Mouse (Mus musculus) hindbrain, embryonic 16.5 days (tissue): ENCODE data around the gene Slc41a2. TPM values are rescaled to one million over a fixed set of nuclear protein-coding genes. Genes with fewer than 3 reads are reported as not detected.

Experiments used
- ATAC-seq: fragments of 200-750 bp; cut with Nextera tagmentation; 2 replicates; pipeline ENCODE4 v1.8.0; 2017; ENCODE audit warnings: moderate TSS enrichment, moderate library complexity
- H3K27ac ChIP-seq: fragments of 300-500 bp; sonication (generic); 2 replicates; pipeline ENCODE4 v1.5.1; 2014; ENCODE audit warnings: low read depth, mild to moderate bottlenecking, control low read depth, low read length, moderate library complexity
- H3K27me3 ChIP-seq: fragments of 300-500 bp; sonication (generic); replicated peaks from 2 replicates; pipeline ENCODE4 v1.6.1; 2014; ENCODE audit warnings: low read length; ENCODE audit not compliant: control insufficient read depth, insufficient read depth
- H3K36me3 ChIP-seq: fragments of 300-500 bp; sonication (generic); 2 replicates; pipeline ENCODE4 v1.6.1; 2014; ENCODE audit warnings: mild to moderate bottlenecking, low read length, moderate library complexity, mixed read lengths; ENCODE audit not compliant: control insufficient read depth, insufficient read depth
- H3K4me1 ChIP-seq: fragments of 300-500 bp; sonication (generic); 2 replicates; pipeline ENCODE4 v1.6.1; 2014; ENCODE audit warnings: low read depth, low read length; ENCODE audit not compliant: control insufficient read depth, insufficient read depth
- H3K4me2 ChIP-seq: fragments of 300-500 bp; sonication (generic); 2 replicates; pipeline ENCODE4 v1.6.1; 2014; ENCODE audit warnings: mild to moderate bottlenecking, low read length, control low read depth, moderate library complexity
- H3K4me3 ChIP-seq: fragments of 300-500 bp; sonication (generic); 2 replicates; pipeline ENCODE4 v1.5.1; 2014; ENCODE audit warnings: mild to moderate bottlenecking, low read length, control low read depth, moderate library complexity
- H3K9ac ChIP-seq: fragments of 300-500 bp; sonication (generic); 2 replicates; pipeline ENCODE4 v1.6.1; 2014; ENCODE audit warnings: low read depth, mild to moderate bottlenecking, control low read depth, low read length, moderate library complexity
- H3K9me3 ChIP-seq: fragments of 300-500 bp; sonication (generic); 2 replicates; pipeline ENCODE4 v1.6.1; 2014; ENCODE audit warnings: mild to moderate bottlenecking, low read length, moderate library complexity; ENCODE audit not compliant: control insufficient read depth
- WGBS: fragments of 180-500 bp; shearing (Covaris S2); extraction: QIAGEN DNeasy Blood & Tissue Kit; methylation state at CpG from one replicate; pipeline ENCODE4 v1.1.7; 2014; 5-methylcytosine and 5-hydroxymethylcytosine counted together
- polyA plus RNA-seq: library from polyadenylated mRNA; unstranded; fragments of >200 nt; fragmentation: Nextera tagmentation; extraction: Ambion mirVana; gene quantifications from 2 replicates; pipeline ENCODE4 v1.2.1, GENCODE M21; 2015

The Slc41a2 gene
- polyA plus RNA-seq, 1 experiment from 2014 or later: 11.0 TPM

DNA sequence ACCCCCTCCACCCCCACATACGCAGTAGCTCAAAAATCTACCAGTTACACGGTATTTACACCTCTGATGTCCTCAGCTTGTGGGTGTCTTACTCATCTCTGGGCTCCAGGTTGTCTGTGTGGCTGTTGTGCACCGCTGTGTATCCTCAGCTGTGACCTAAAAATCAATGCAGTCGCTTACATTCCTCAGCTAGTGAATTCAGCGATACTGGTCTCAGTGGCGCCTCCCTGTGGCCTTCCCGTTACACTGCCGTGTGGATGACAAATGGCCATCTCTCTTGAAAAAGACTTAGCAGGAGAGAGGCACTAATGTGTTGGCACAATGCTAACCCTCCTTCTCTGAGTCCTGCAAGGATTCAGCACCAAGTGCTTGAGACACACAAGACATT, 155.1 kb downstream of the Slc41a2 start:
- no peak overlapping the region; the same call in 1 of the 2 replicates for H3K27ac ChIP-seq
- H3K4me3 ChIP-seq: no peak overlapping the region
- WGBS: 25% methylated on average over 8 of the region's 8 CpGs
- no peaks in the 10 kb centered on the region for H3K9me3 ChIP-seq
- no peaks in the 10 kb centered on the region for H3K27me3 ChIP-seq
- H3K9ac ChIP-seq: no peak overlapping the region
- peaks cover 28% of the 10 kb centered on the region for H3K4me1 ChIP-seq
- H3K4me2 ChIP-seq: no peak overlapping the region
- ATAC-seq: peak; percentile 40; the same call in 1 of the 2 replicates
- H3K36me3 ChIP-seq: no peaks in the 10 kb centered on the region

GRCm38 (mm10) chr10:83181831-83182572, 155.7 kb downstream of the Slc41a2 start:
- H3K9ac ChIP-seq: no peak overlapping the region
- no peaks in the 10 kb centered on the region for H3K27me3 ChIP-seq
- H3K36me3 ChIP-seq: no peaks in the 10 kb centered on the region
- H3K4me3 ChIP-seq: no peak overlapping the region
- H3K4me1 ChIP-seq: peaks cover 27% of the 10 kb centered on the region
- no peaks in the 10 kb centered on the region for H3K9me3 ChIP-seq
- H3K27ac ChIP-seq: peak overlapping the region; percentile 29; the same call in 1 of the 2 replicates
- 65% methylated on average over 15 of the region's 15 CpGs for WGBS
- no peak overlapping the region for H3K4me2 ChIP-seq
- ATAC-seq: 0 out of 2 replicates have a peak, but pooled peaks have one; percentile 19

Other genes starting within 250 kb of the Slc41a2 start
- gene D10Wsu102e, start 22.3 kb upstream of the Slc41a2 start, polyA plus RNA-seq: 0.77 and 0.78 TPM in 2 replicates
- gene Aldh1l2, start 196.3 kb upstream of the Slc41a2 start, polyA plus RNA-seq: 11.9 and 14.6 TPM in 2 replicates
- gene Washc4, start 205.9 kb upstream of the Slc41a2 start, polyA plus RNA-seq: 26.0 and 31.8 TPM in 2 replicates